Mouse (Mus musculus) C2C12 (cell line): ENCODE measurements around the gene Armh3. TPM values are rescaled to one million over a fixed set of nuclear protein-coding genes. Genes with fewer than 3 reads are reported as not detected.

Source experiments
- H3K27me3 ChIP-seq: one replicate; pipeline ENCODE4 v1.6.1; 2011; ENCODE audit not compliant: control insufficient read depth, insufficient read depth, insufficient read length
- H3K36me3 ChIP-seq: one replicate; pipeline ENCODE4 v1.6.1; 2011; ENCODE audit not compliant: control insufficient read depth, insufficient read depth
- H3K4me3 ChIP-seq: one replicate; pipeline ENCODE4 v1.5.1; 2011; ENCODE audit warnings: mild to moderate bottlenecking, control low read depth; ENCODE audit not compliant: poor library complexity, insufficient read depth, severe bottlenecking
- H3K79me2 ChIP-seq: one replicate; pipeline ENCODE4 v1.6.1; 2011; ENCODE audit not compliant: control insufficient read depth, insufficient read depth
- H3K79me3 ChIP-seq: one replicate; pipeline ENCODE4 v1.6.1; 2011; ENCODE audit warnings: low read depth, control low read depth
- H3ac ChIP-seq: one replicate; pipeline ENCODE3; 2011; ENCODE audit warnings: low read depth; ENCODE audit not compliant: control insufficient read depth, insufficient read length
- CEBPB ChIP-seq: IDR thresholded peaks from one replicate; pipeline ENCODE4 v1.6.1; 2011; ENCODE audit warnings: low read depth, mild to moderate bottlenecking, control low read depth, moderate library complexity
- CTCF ChIP-seq: IDR thresholded peaks from one replicate; pipeline ENCODE4 v1.5.1; 2011; ENCODE audit not compliant: control insufficient read depth, insufficient read depth, insufficient read length
- FOSL1 ChIP-seq: IDR thresholded peaks from one replicate; pipeline ENCODE4 v1.8.0; 2011; ENCODE audit warnings: mild to moderate bottlenecking, low read length; ENCODE audit not compliant: poor library complexity, insufficient read depth, severe bottlenecking
- MAX ChIP-seq: IDR thresholded peaks from one replicate; pipeline ENCODE4 v1.6.1; 2011; ENCODE audit warnings: mild to moderate bottlenecking, control low read depth
- MYOD1 ChIP-seq: IDR thresholded peaks from one replicate; pipeline ENCODE4 v1.6.1; 2011; ENCODE audit warnings: low read depth; ENCODE audit not compliant: control insufficient read depth, insufficient read length
- MYOG ChIP-seq: IDR thresholded peaks from one replicate; pipeline ENCODE4 v1.6.1; 2011; ENCODE audit not compliant: control insufficient read depth, insufficient read length; ENCODE audit errors: extremely low read depth
- USF1 ChIP-seq: IDR thresholded peaks from one replicate; pipeline ENCODE4 v1.6.1; 2011; ENCODE audit warnings: low read depth, mild to moderate bottlenecking, control low read depth, moderate library complexity
- polyA plus RNA-seq: library from polyadenylated mRNA; unstranded; fragments of >200 nt; fragmentation: generic; extraction: Trizol; gene quantifications from one replicate; pipeline ENCODE4 v1.2.1, GENCODE M21; 2012; ENCODE audit warnings: missing spikeins

Armh3 gene
- polyA plus RNA-seq, 1 experiment = 6.4 TPM

DNA sequence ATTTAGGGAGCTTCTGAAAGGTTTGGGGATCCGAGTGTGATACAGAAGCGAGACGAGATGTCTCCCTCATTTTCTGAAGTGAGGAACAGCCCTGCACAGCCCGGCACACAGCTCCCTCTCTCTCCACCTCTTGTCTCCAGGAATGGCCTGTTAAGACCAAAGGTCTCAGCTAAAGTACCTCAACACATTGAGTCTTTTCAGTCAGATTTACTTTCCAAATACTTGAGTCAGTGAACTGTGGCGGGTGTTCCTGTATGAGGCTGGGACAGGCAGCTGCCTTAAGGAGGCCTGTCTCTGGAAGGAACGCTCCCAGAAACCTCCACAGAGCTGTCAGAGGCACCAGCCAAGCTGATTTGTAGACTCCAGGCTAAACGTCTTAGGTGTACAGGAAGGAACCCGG is 181.6 kb downstream of the Armh3 start:
- Histone ChIP-seq H3K79me3 (no peaks in the 10 kb centered on the region), H3K36me3 (no peaks in the 10 kb centered on the region), H3ac (no peak overlapping the region), H3K4me3 (no peak overlapping the region), H3K79me2 (no peaks in the 10 kb centered on the region), H3K27me3 (peaks cover 6% of the 10 kb centered on the region)
- TF ChIP-seq MAX (no peak), CEBPB (no peak)

DNA sequence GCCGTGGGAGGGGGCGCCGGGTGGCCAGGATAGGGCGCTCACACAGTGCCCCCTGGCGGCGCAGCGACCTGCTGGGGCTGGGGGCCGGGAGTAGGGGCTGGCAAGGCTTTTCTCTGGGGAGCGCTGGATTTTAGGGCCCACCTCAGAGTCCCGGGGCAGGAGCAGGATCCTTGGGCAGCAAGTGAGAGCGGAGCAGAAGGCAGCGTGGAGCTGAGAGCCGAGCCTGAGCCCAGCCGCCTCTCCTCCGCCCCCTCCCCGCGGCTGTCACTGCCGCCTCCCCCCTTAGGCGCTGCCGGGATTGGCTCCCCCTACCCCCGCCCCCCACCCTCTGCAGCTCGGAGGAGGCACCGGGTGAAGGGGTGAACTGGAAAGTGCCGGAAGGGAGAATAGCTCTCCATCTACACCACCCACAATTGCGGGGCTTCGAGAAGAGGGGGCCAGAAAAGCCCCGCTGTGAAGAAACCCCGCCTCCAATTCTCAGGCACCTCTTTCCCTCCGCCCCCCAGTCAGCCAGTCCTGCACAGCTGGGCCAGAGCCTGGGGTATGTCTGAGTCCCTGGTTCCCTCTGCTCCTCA is 182.4 kb downstream of the Armh3 start, which contains the start of gene Kcnip2:
Gene Kcnip2, minus strand, starts transcription at position 231 of the 575 bp plus-strand sequence.
- no peaks in the 10 kb centered on the region for H3K79me3 ChIP-seq
- no peak within 1 kb of the TSS for H3K4me3 ChIP-seq
- H3ac ChIP-seq = no peak within 1 kb of the TSS
- peaks cover 6% of the 10 kb centered on the region for H3K27me3 ChIP-seq
- no peak for TF ChIP-seq MYOG
- no peak for TF ChIP-seq CTCF
- TF ChIP-seq USF1 = no peak
- no peak for TF ChIP-seq MAX
- no peak for TF ChIP-seq MYOD1
- TF ChIP-seq CEBPB = no peak
- no peak for TF ChIP-seq FOSL1
- H3K79me2 ChIP-seq = no peaks in the 10 kb centered on the region
- no peaks in the 10 kb centered on the region for H3K36me3 ChIP-seq

DNA sequence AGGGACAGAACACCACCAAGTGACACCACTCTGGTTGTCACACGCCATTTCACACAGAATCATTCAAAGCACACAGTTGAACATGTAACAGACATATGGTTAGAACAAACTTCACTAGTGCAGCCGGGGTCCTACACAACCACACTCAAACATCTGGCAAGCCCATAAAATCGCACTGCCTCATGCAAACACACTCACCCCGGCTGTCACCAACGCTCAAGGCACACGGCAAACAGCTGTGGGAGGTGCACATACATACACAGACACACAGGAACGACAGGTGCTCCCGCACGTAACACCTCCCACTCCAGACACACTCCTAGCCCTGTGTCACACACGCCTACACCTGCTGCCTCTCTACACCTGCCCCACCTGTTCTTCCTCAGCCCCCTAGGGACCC is 183.1 kb downstream of the Armh3 start:
- H3K36me3 ChIP-seq = no peaks in the 10 kb centered on the region
- no peaks in the 10 kb centered on the region for H3K79me3 ChIP-seq
- H3K27me3 ChIP-seq = peaks cover 6% of the 10 kb centered on the region
- H3K4me3 ChIP-seq = no peak overlapping the region
- TF ChIP-seq CEBPB (no peak), USF1 (no peak), MYOD1 (no peak), MYOG (no peak), FOSL1 (no peak), MAX (no peak), CTCF (no peak)
- no peak overlapping the region for H3ac ChIP-seq
- no peaks in the 10 kb centered on the region for H3K79me2 ChIP-seq

GRCm38 (mm10) chr19:45813801-45814200 is 184.5 kb downstream of the Armh3 start:
- H3K79me2 ChIP-seq = no peaks in the 10 kb centered on the region
- peaks cover 6% of the 10 kb centered on the region for H3K27me3 ChIP-seq
- no peaks in the 10 kb centered on the region for H3K36me3 ChIP-seq
- TF ChIP-seq FOSL1 (no peak), MYOD1 (no peak), CTCF (no peak), USF1 (peak; percentile 80)
- no peak overlapping the region for H3K4me3 ChIP-seq
- no peaks in the 10 kb centered on the region for H3K79me3 ChIP-seq
- no peak overlapping the region for H3ac ChIP-seq

DNA sequence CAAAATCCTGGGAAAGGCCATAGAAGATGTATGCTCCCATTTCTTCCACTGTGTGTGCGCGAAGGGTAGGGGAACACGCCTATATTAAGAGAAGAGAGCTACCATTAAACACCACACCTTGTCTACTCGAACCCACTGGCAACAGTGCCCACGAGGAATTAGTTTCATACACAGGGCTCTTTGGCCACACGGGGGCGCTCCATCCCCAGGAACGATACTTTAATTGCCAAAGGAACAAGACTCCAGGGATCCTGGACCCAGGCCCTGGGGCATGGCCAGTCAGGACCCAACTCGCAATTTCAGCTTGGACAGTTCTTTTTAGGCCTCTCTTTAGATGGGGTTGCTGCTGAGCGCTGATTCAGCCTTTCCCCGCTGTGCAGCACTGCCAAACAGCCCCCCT is 185.0 kb downstream of the Armh3 start:
- Histone ChIP-seq H3K4me3 (no peak overlapping the region), H3K36me3 (no peaks in the 10 kb centered on the region), H3K79me2 (no peaks in the 10 kb centered on the region), H3K79me3 (no peaks in the 10 kb centered on the region), H3K27me3 (peaks cover 6% of the 10 kb centered on the region), H3ac (no peak overlapping the region)
- TF ChIP-seq USF1 (no peak), CTCF (peak; percentile 41)

- Histone ChIP-seq H3K4me3 (no peak overlapping the region), H3K27me3 (peaks cover 6% of the 10 kb centered on the region), H3K79me3 (no peaks in the 10 kb centered on the region), H3K79me2 (no peaks in the 10 kb centered on the region), H3ac (no peak overlapping the region), H3K36me3 (no peaks in the 10 kb centered on the region)
- TF ChIP-seq CEBPB (no peak), FOSL1 (no peak), CTCF (no peak), MYOD1 (no peak), USF1 (no peak), MYOG (no peak), MAX (no peak)
Observed at GRCm38 (mm10) chr19:45812673-45813252, 185.5 kb downstream of the Armh3 start.
